Mouse (Mus musculus): ENCODE results near the gene Antxr2. TPM values are rescaled to one million over a fixed set of nuclear protein-coding genes. Genes with fewer than 3 reads are reported as not detected.
A peak's percentile ranks its signal among the peaks of the same experiment; 100 is the strongest.

Antxr2 gene
- total and polyA plus RNA-seq, 2 experiments from 2014 or later: 1.1 to 4.4 TPM

GRCm38 (mm10) chr5:97899321-97899720 is 131.5 kb downstream of the Antxr2 start:
- no peak overlapping the region for H3K27ac ChIP-seq (ENCODE audit: low read depth, low read length)
- no peak overlapping the region for H3K4me2 ChIP-seq (ENCODE audit: low read depth, low read length, poor library complexity, severe bottlenecking)
- TF ChIP-seq CTCF (IDR thresholded peaks at IDR 0.05): no peak
- WGBS: 82% methylated on average over 5 of the region's 5 CpGs
- no peak overlapping the region for H3K9ac ChIP-seq (replicated peaks; ENCODE audit: low read length, poor library complexity, severe bottlenecking)
- peak; percentile 31 for DNase-seq (ENCODE audit: low spot score)
- H3K36me3 ChIP-seq (ENCODE audit: insufficient read depth, low read length): no peaks in the 10 kb centered on the region
- no peaks in the 10 kb centered on the region for H3K9me3 ChIP-seq (ENCODE audit: low read length)
- no peak for ATAC-seq (ENCODE audit: low FRiP score)
- no peak overlapping the region for H3K4me3 ChIP-seq (ENCODE audit: low read depth, low read length)
- H3K27me3 ChIP-seq (ENCODE audit: insufficient read depth, low read length): no peaks in the 10 kb centered on the region
- H3K4me1 ChIP-seq (ENCODE audit: insufficient read depth, low read length): no peaks in the 10 kb centered on the region

- Histone ChIP-seq H3K9ac (replicated peaks; ENCODE audit: low read length, poor library complexity, severe bottlenecking) (no peak overlapping the region), H3K4me2 (ENCODE audit: low read depth, low read length, poor library complexity, severe bottlenecking) (no peak overlapping the region), H3K4me1 (ENCODE audit: insufficient read depth, low read length) (no peaks in the 10 kb centered on the region), H3K36me3 (ENCODE audit: insufficient read depth, low read length) (no peaks in the 10 kb centered on the region), H3K4me3 (ENCODE audit: low read depth, low read length) (no peak overlapping the region), H3K9me3 (ENCODE audit: low read length) (no peaks in the 10 kb centered on the region), H3K27me3 (ENCODE audit: insufficient read depth, low read length) (no peaks in the 10 kb centered on the region), H3K27ac (ENCODE audit: low read depth, low read length) (no peak overlapping the region)
- DNase-seq (ENCODE audit: low spot score) (no peak), ATAC-seq (ENCODE audit: low FRiP score) (no peak)
- WGBS: 82% methylated on average over 6 of the region's 6 CpGs
- TF ChIP-seq CTCF (IDR thresholded peaks at IDR 0.05): no peak
Observed at GRCm38 (mm10) chr5:97885427-97885826, 145.4 kb downstream of the Antxr2 start.

GRCm38 (mm10) chr5:97884110-97884509 is 146.7 kb downstream of the Antxr2 start:
- 88% methylated on average over 3 of the region's 3 CpGs for whole genome bisulfite sequencing
- no peak for TF ChIP-seq CTCF (IDR thresholded peaks at IDR 0.05)
- Histone ChIP-seq H3K4me2 (ENCODE audit: low read depth, low read length, poor library complexity, severe bottlenecking) (no peak overlapping the region), H3K9ac (replicated peaks; ENCODE audit: low read length, poor library complexity, severe bottlenecking) (no peak overlapping the region), H3K27ac (ENCODE audit: low read depth, low read length) (no peak overlapping the region), H3K4me1 (ENCODE audit: insufficient read depth, low read length) (no peaks in the 10 kb centered on the region), H3K4me3 (ENCODE audit: low read depth, low read length) (no peak overlapping the region), H3K27me3 (ENCODE audit: insufficient read depth, low read length) (no peaks in the 10 kb centered on the region), H3K36me3 (ENCODE audit: insufficient read depth, low read length) (no peaks in the 10 kb centered on the region), H3K9me3 (ENCODE audit: low read length) (no peaks in the 10 kb centered on the region)
- DNase-seq (ENCODE audit: low spot score) (no peak), ATAC-seq (ENCODE audit: low FRiP score) (no peak)

GRCm38 (mm10) chr5:97881421-97881820 is 149.4 kb downstream of the Antxr2 start:
- H3K9ac ChIP-seq (replicated peaks; ENCODE audit: low read length, poor library complexity, severe bottlenecking): no peak overlapping the region

GRCm38 (mm10) chr5:97880115-97880514 is 150.7 kb downstream of the Antxr2 start:
- no peaks in the 10 kb centered on the region for H3K4me1 ChIP-seq (ENCODE audit: insufficient read depth, low read length)
- H3K4me3 ChIP-seq (ENCODE audit: low read depth, low read length): no peak overlapping the region
- no peak overlapping the region for H3K27ac ChIP-seq (ENCODE audit: low read depth, low read length)
- no peak overlapping the region for H3K9ac ChIP-seq (replicated peaks; ENCODE audit: low read length, poor library complexity, severe bottlenecking)
- ATAC-seq (ENCODE audit: low FRiP score) (no peak), DNase-seq (ENCODE audit: low spot score) (no peak)
- no peaks in the 10 kb centered on the region for H3K36me3 ChIP-seq (ENCODE audit: insufficient read depth, low read length)
- no peak overlapping the region for H3K4me2 ChIP-seq (ENCODE audit: low read depth, low read length, poor library complexity, severe bottlenecking)
- H3K27me3 ChIP-seq (ENCODE audit: insufficient read depth, low read length): no peaks in the 10 kb centered on the region
- 53% methylated on average over 8 of the region's 8 CpGs for WGBS
- no peak for TF ChIP-seq CTCF (IDR thresholded peaks at IDR 0.05)
- no peaks in the 10 kb centered on the region for H3K9me3 ChIP-seq (ENCODE audit: low read length)

More at GRCm38 (mm10) chr5:97881421-97881820, 149.4 kb downstream of the Antxr2 start:
- H3K27me3 ChIP-seq (ENCODE audit: insufficient read depth, low read length): no peaks in the 10 kb centered on the region
- 72% methylated on average over 2 of the region's 2 CpGs for WGBS
- H3K4me2 ChIP-seq (ENCODE audit: low read depth, low read length, poor library complexity, severe bottlenecking): no peak overlapping the region
- no peak overlapping the region for H3K4me3 ChIP-seq (ENCODE audit: low read depth, low read length)
- DNase-seq (ENCODE audit: low spot score): no peak
- H3K9me3 ChIP-seq (ENCODE audit: low read length): no peaks in the 10 kb centered on the region
- H3K4me1 ChIP-seq (ENCODE audit: insufficient read depth, low read length): no peaks in the 10 kb centered on the region
- no peak overlapping the region for H3K27ac ChIP-seq (ENCODE audit: low read depth, low read length)
- H3K36me3 ChIP-seq (ENCODE audit: insufficient read depth, low read length): no peaks in the 10 kb centered on the region
- TF ChIP-seq CTCF (IDR thresholded peaks at IDR 0.05): no peak
- ATAC-seq (ENCODE audit: low FRiP score): no peak

GRCm38 (mm10) chr5:97878871-97879270 is 152.0 kb downstream of the Antxr2 start:
- Histone ChIP-seq H3K4me3 (ENCODE audit: low read depth, low read length) (no peak overlapping the region), H3K27ac (ENCODE audit: low read depth, low read length) (no peak overlapping the region), H3K9ac (replicated peaks; ENCODE audit: low read length, poor library complexity, severe bottlenecking) (no peak overlapping the region), H3K36me3 (ENCODE audit: insufficient read depth, low read length) (no peaks in the 10 kb centered on the region), H3K9me3 (ENCODE audit: low read length) (no peaks in the 10 kb centered on the region), H3K27me3 (ENCODE audit: insufficient read depth, low read length) (no peaks in the 10 kb centered on the region), H3K4me2 (ENCODE audit: low read depth, low read length, poor library complexity, severe bottlenecking) (no peak overlapping the region), H3K4me1 (ENCODE audit: insufficient read depth, low read length) (no peaks in the 10 kb centered on the region)
- no peak for TF ChIP-seq CTCF (IDR thresholded peaks at IDR 0.05)
- no peak for DNase-seq (ENCODE audit: low spot score)
- 43% methylated on average over 3 of the region's 3 CpGs for WGBS
- no peak for ATAC-seq (ENCODE audit: low FRiP score)
